Mouse (Mus musculus): ENCODE data around the gene Trhr2. TPM values are rescaled to one million over a fixed set of nuclear protein-coding genes. Genes with fewer than 3 reads are reported as not detected.

Gene Trhr2
- polyA plus RNA-seq, 1 experiment from 2014 or later = not detected

DNA sequence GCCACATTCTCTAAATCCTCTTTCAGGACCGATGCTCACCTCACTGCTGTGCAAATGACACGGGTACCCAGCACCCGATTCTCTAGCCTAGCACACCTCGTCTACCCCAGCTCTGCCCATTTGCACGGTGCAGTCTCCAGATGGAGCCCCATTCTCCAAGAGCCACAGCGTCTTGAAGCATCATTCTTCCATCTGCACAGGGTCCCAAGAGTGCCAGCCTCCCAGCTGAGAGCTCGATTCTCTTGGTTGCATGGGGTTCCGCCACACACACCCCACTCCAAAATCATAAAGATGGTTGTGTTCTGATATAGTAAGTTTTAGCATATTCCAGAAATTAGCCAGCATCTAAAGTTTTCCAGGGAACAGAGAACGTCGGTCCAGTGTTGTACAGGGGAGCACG is 17.2 kb downstream of the Trhr2 start:
- H3K27ac ChIP-seq (ENCODE audit: low read depth) = no peak overlapping the region
- no peak for DNase-seq
- no peak for ATAC-seq
- peaks cover 5% of the 10 kb centered on the region for H3K27me3 ChIP-seq (ENCODE audit: insufficient read depth, low read length)
- peak overlapping the region; percentile 52 for H3K4me2 ChIP-seq (ENCODE audit: low read depth, low read length)
- peak overlapping the region; percentile 1; the same call in 1 of the 2 replicates for H3K4me3 ChIP-seq (ENCODE audit: low read depth, low read length)
- peaks cover 33% of the 10 kb centered on the region for H3K4me1 ChIP-seq (ENCODE audit: insufficient read depth)
- no peaks in the 10 kb centered on the region for H3K9me3 ChIP-seq (ENCODE audit: low read length)
- WGBS (ENCODE audit: insufficient replicate concordance) = 6% methylated on average over 11 of the region's 11 CpGs
- peak overlapping the region; percentile 26; the same call in 1 of the 2 replicates for H3K9ac ChIP-seq (replicated peaks)
- TF ChIP-seq EP300 (IDR thresholded peaks at IDR 0.05; ENCODE audit: low read depth) = no peak
- H3K36me3 ChIP-seq (replicated peaks; ENCODE audit: insufficient read depth, low read length) = no peaks in the 10 kb centered on the region; the same call in 1 of the 2 replicates

- 1% methylated on average over 9 of the region's 9 CpGs for WGBS (ENCODE audit: insufficient replicate concordance)
- no peak for DNase-seq
- H3K27me3 ChIP-seq (ENCODE audit: insufficient read depth, low read length) = peaks cover 5% of the 10 kb centered on the region
- TF ChIP-seq CTCF (IDR thresholded peaks at IDR 0.05; ENCODE audit: low read depth) = no peak
- TF ChIP-seq EP300 (IDR thresholded peaks at IDR 0.05; ENCODE audit: low read depth) = no peak
- H3K4me1 ChIP-seq (ENCODE audit: insufficient read depth) = peaks cover 33% of the 10 kb centered on the region
- peak overlapping the region; percentile 30; the same call in 1 of the 2 replicates for H3K9ac ChIP-seq (replicated peaks)
- ATAC-seq = peak; percentile 18; the same call in 1 of the 2 replicates
- H3K9me3 ChIP-seq (ENCODE audit: low read length) = no peaks in the 10 kb centered on the region
- H3K4me3 ChIP-seq (ENCODE audit: low read depth, low read length) = peak overlapping the region; percentile 1; the same call in 1 of the 2 replicates
- no peak overlapping the region for H3K27ac ChIP-seq (ENCODE audit: low read depth)
- peaks cover 4% of the 10 kb centered on the region for H3K36me3 ChIP-seq (replicated peaks; ENCODE audit: insufficient read depth, low read length)
- H3K4me2 ChIP-seq (ENCODE audit: low read depth, low read length) = peak overlapping the region; percentile 52
Measured at GRCm38 (mm10) chr8:122342806-122343209, 17.7 kb downstream of the Trhr2 start.

DNA sequence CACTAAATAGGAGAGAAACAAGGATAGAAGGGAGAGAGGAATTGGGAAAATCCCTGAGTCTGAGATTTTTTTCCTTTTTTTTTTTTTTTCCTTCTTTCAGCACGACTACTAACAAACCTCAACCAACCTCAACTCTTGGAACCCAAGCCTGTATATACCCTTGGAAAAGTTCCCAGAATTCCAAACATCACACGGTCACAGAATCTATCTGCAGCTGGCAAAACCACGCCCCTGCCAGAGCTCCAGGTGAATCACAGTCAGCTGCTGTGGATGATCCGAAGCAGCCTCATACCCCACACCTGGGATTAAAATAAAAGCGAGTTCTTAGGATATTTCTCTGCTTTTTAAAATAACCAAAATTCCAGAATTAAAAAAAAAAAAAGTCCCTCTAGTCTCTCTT is 18.2 kb downstream of the Trhr2 start:
- H3K4me3 ChIP-seq (ENCODE audit: low read depth, low read length) = no peak overlapping the region
- no peak overlapping the region for H3K9ac ChIP-seq (replicated peaks)
- no peaks in the 10 kb centered on the region for H3K9me3 ChIP-seq (ENCODE audit: low read length)
- ATAC-seq (no peak), DNase-seq (no peak)
- H3K4me2 ChIP-seq (ENCODE audit: low read depth, low read length) = peak overlapping the region; percentile 52; the same call in 1 of the 2 replicates
- H3K27ac ChIP-seq (ENCODE audit: low read depth) = no peak overlapping the region
- H3K36me3 ChIP-seq (replicated peaks; ENCODE audit: insufficient read depth, low read length) = peaks cover 9% of the 10 kb centered on the region
- H3K27me3 ChIP-seq (ENCODE audit: insufficient read depth, low read length) = peaks cover 5% of the 10 kb centered on the region
- no peak for TF ChIP-seq EP300 (IDR thresholded peaks at IDR 0.05; ENCODE audit: low read depth)
- TF ChIP-seq CTCF (IDR thresholded peaks at IDR 0.05; ENCODE audit: low read depth) = no peak
- 35% methylated on average over 5 of the region's 5 CpGs for WGBS (ENCODE audit: insufficient replicate concordance)
- H3K4me1 ChIP-seq (ENCODE audit: insufficient read depth) = peaks cover 33% of the 10 kb centered on the region

DNA sequence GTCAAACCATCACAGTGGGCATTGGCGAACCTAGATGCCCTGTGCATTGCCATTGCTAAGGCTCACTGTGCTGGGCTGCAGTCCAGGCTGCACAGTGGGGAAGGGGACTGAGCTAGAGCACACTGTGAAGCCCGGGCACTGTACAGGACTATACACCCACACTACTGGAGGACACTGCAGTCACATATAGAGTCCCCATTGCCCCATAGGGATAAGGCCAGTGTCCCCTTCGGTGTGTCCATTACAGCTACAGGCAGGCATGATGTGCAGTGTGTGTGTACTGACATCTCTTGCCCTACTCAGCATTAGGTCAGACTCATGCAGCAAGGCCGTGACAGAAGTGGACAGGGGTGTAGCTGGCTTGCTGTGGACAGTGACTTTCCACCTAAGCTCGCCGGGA is 18.8 kb downstream of the Trhr2 start:
- no peak for ATAC-seq
- H3K4me2 ChIP-seq (ENCODE audit: low read depth, low read length) = no peak overlapping the region
- peaks cover 15% of the 10 kb centered on the region for H3K36me3 ChIP-seq (replicated peaks; ENCODE audit: insufficient read depth, low read length)
- no peak overlapping the region for H3K4me3 ChIP-seq (ENCODE audit: low read depth, low read length)
- no peak overlapping the region for H3K27ac ChIP-seq (ENCODE audit: low read depth)
- 71% methylated on average over 6 of the region's 6 CpGs for whole genome bisulfite sequencing (ENCODE audit: insufficient replicate concordance)
- H3K27me3 ChIP-seq (ENCODE audit: insufficient read depth, low read length) = peaks cover 5% of the 10 kb centered on the region
- no peak for DNase-seq
- no peaks in the 10 kb centered on the region; the same call in 1 of the 2 replicates for H3K9me3 ChIP-seq (ENCODE audit: low read length)
- no peak overlapping the region for H3K9ac ChIP-seq (replicated peaks)
- peaks cover 33% of the 10 kb centered on the region for H3K4me1 ChIP-seq (ENCODE audit: insufficient read depth)
- no peak for TF ChIP-seq CTCF (IDR thresholded peaks at IDR 0.05; ENCODE audit: low read depth)
- TF ChIP-seq EP300 (IDR thresholded peaks at IDR 0.05; ENCODE audit: low read depth) = no peak

GRCm38 (mm10) chr8:122340761-122341160 is 19.8 kb downstream of the Trhr2 start:
- WGBS (ENCODE audit: insufficient replicate concordance) = 88% methylated on average over 3 of the region's 3 CpGs
- ATAC-seq = no peak
- Histone ChIP-seq H3K27me3 (ENCODE audit: insufficient read depth, low read length) (peaks cover 5% of the 10 kb centered on the region), H3K36me3 (replicated peaks; ENCODE audit: insufficient read depth, low read length) (peaks cover 25% of the 10 kb centered on the region), H3K27ac (ENCODE audit: low read depth) (no peak overlapping the region), H3K9ac (replicated peaks) (no peak overlapping the region), H3K4me2 (ENCODE audit: low read depth, low read length) (no peak overlapping the region), H3K9me3 (ENCODE audit: low read length) (no peaks in the 10 kb centered on the region; the same call in 1 of the 2 replicates), H3K4me1 (ENCODE audit: insufficient read depth) (peaks cover 33% of the 10 kb centered on the region), H3K4me3 (ENCODE audit: low read depth, low read length) (no peak overlapping the region)
- DNase-seq = no peak
- no peak for TF ChIP-seq EP300 (IDR thresholded peaks at IDR 0.05; ENCODE audit: low read depth)
- TF ChIP-seq CTCF (IDR thresholded peaks at IDR 0.05; ENCODE audit: low read depth) = no peak

- ATAC-seq = no peak
- Histone ChIP-seq H3K36me3 (replicated peaks; ENCODE audit: insufficient read depth, low read length) (peaks cover 44% of the 10 kb centered on the region), H3K9me3 (ENCODE audit: low read length) (peaks cover 3% of the 10 kb centered on the region; the same call in 1 of the 2 replicates)
Measured at GRCm38 (mm10) chr8:122338852-122339251, 21.7 kb downstream of the Trhr2 start.

More at GRCm38 (mm10) chr8:122338852-122339251, 21.7 kb downstream of the Trhr2 start:
- TF ChIP-seq EP300 (IDR thresholded peaks at IDR 0.05; ENCODE audit: low read depth) (no peak), CTCF (IDR thresholded peaks at IDR 0.05; ENCODE audit: low read depth) (peak; percentile 34; the same call in 1 of the 2 replicates)
- Histone ChIP-seq H3K4me3 (ENCODE audit: low read depth, low read length) (no peak overlapping the region), H3K27ac (ENCODE audit: low read depth) (no peak overlapping the region), H3K9ac (replicated peaks) (no peak overlapping the region), H3K4me1 (ENCODE audit: insufficient read depth) (peaks cover 20% of the 10 kb centered on the region), H3K4me2 (ENCODE audit: low read depth, low read length) (no peak overlapping the region), H3K27me3 (ENCODE audit: insufficient read depth, low read length) (peaks cover 5% of the 10 kb centered on the region)
- DNase-seq = no peak
- 71% methylated on average over 6 of the region's 6 CpGs for WGBS (ENCODE audit: insufficient replicate concordance)
